Mouse (Mus musculus): Measurements from ENCODE around the gene Col5a1.
A peak's percentile ranks its signal among the peaks of the same experiment; 100 is the strongest.

The Col5a1 gene

DNA sequence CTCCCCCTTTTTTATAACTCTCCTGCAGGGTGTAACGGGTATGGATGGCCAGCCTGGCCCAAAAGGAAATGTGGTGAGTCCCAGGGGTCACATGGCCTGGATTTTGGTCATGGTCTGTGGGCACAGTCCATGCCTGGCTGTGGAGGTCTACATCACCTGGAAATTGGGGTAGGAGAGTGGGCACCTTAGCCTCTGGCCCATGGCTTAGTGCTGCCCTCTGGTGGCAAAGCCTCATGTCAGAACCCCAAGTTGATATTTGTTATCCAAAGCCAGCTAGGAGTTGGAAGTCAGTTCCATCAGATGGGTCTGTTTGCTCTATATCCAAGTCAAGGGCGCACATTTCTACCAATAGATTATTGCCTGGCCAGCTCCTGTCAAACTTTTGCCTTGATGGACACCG, 87.6 kb downstream of the Col5a1 start:
- DNase-seq (ENCODE audit: low spot score) = peak; percentile 55

DNA sequence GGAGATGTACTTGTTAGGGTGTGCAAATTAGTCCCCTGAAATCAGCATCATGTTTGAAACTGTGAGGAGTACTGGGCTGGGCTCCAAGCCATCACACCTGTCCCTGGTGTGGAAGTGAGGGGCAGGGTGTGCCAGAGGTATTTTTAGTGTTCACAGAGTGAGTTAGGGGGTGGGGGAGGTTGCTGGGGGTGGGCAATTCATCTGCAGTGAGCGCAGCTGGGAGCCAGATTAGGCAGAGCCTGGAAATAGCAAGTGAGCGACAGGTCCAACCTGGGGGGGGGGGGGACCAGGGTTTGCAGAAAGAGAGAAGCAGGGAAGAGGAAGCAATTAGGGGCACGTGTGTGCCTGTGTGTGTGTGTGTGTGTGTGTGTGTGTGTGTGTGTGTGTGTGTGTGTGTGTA, 89.6 kb downstream of the Col5a1 start:
- DNase-seq (ENCODE audit: low spot score) = no peak

DNA sequence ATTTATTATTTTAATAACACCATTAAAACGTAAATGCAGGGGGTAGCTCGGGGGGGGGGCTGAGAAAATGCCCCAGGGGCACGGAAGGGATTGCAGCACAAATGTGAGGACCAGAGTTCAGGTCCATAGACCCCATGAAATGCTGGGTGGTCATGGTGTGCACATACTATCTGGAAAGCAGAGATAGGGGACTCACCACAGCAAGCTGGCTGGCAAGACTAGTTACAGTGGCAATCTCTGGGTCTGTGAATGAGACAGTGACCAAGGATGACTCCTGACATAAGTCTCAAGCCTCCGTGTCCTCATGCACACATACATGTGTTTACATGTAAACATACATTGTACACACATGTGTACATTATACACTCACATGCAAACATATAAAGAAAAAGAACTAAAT, 90.3 kb downstream of the Col5a1 start:
- DNase-seq (ENCODE audit: low spot score) = no peak

DNA sequence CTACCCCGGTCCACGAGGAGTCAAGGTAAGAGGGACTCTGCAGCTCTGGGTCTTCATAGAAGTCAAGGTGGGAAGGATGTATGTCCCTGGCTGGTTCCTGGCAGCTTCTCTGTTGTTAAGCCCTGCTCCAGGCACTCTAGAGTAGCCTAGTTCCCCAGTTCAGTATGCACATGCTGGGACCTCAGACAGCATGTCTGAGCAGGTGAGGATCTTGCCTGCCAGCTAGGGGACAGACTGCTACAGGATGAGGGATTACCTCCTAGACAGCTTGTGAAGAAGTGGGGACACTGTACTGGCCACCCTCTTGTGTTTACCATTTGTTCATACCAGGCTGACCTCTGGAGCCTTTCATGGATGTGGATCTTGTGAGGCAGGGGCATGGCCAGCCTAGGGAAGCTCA, 94.8 kb downstream of the Col5a1 start:
- no peak for DNase-seq (ENCODE audit: low spot score)

DNA sequence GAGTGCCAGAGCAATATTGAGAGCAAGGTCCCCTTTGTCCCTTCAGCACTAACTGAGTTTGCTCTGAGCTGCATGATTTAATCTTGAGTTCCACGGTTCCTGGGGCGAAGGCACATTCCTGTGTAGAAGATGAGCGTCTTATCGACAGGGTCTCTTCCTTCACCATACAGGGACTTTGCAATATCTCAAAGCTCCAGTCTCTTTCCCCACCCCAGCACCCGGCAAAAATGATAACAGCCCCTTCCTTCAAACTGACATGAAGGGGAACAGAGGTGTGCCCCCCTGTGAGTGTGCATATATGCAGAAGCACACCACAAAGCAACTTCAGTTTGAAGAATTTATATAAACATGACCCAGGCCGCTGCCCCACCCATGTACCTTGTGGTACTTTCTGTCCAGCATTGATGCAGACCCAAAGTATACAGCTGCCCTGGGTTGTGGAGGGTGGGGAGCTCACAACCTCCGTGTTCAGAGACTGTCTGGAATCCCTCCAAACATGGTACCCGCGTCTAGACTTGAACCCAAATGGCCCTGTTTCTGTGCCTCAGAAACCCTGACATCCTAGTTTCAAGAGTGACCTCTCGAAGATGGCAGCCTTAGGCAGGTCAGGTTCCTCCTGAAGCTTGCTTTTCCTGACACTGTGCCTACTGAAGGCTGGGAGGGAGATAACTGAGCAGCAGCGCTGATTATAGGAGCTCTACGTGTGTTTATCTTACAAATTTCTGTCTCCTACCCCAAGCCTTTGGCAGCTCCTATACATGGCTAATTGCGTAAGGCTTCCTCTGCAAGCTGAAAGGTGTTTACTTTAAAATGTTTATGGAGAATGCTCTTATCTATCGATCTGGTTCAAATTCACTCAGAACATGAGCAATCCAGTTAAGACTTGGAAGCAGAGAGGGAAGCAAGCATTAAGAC, 95.7 kb downstream of the Col5a1 start:
- no peak for DNase-seq (ENCODE audit: low spot score)

DNA sequence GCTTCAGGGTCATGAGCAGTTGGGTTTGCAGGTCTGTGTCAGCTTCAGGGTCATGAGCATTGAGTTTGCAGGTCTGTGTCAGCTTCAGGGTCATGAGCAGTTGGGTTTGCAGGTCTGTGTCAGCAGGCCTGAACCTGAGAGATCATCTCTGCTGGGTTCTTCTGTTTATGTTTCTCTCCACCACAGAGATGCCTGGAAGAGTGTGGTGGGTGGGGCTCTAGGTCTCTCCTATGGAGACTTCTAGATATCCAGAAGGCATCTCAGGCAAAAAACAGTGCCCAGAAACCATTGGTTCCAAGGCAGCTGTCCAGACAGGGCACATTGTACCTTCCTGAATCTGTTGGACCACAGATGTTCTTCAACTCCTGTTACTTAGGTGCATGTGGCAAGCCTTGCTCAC, 96.9 kb downstream of the Col5a1 start:
- no peak for DNase-seq (ENCODE audit: low spot score)

DNA sequence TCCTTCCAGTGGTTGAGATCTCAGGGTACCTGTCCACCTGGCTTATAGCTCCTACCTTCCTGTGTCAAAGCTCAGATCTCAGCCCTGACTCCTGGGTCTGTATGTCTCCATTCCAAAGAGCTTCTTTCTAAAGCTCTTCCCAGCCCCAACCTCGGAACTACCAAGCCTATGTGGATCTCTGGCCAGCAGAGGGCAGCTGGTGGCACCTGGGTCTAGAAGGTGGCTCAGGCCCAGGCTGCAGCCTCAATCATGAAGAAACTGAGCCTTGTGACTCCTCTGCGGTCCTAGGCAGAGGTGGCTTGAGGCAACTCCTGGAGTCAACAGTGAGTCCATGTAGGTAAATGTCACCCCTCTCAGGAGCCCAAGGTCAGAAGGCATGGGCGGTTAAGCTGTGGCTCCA, 97.7 kb downstream of the Col5a1 start:
- DNase-seq (ENCODE audit: low spot score) = peak; percentile 31

DNA sequence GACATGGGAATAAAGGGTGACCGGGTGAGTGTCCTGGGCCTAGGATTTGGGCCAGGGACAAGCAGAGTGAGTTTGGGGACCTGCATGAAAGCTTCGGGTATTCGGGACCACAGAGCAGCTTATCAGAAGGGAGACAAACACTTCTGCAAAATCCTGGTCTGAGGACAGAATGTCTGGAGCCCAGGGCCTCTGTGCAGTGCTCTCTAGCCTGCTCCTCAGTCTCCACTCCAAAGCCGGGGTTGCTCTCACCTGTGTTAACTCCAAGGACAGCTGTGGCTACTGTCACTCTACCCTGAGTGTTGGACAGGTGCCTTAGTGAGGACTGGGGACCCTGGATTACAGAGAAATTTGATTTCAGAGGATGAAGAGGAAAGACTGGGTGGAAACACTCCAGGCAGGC, 100.5 kb downstream of the Col5a1 start:
- DNase-seq (ENCODE audit: low spot score) = no peak

DNA sequence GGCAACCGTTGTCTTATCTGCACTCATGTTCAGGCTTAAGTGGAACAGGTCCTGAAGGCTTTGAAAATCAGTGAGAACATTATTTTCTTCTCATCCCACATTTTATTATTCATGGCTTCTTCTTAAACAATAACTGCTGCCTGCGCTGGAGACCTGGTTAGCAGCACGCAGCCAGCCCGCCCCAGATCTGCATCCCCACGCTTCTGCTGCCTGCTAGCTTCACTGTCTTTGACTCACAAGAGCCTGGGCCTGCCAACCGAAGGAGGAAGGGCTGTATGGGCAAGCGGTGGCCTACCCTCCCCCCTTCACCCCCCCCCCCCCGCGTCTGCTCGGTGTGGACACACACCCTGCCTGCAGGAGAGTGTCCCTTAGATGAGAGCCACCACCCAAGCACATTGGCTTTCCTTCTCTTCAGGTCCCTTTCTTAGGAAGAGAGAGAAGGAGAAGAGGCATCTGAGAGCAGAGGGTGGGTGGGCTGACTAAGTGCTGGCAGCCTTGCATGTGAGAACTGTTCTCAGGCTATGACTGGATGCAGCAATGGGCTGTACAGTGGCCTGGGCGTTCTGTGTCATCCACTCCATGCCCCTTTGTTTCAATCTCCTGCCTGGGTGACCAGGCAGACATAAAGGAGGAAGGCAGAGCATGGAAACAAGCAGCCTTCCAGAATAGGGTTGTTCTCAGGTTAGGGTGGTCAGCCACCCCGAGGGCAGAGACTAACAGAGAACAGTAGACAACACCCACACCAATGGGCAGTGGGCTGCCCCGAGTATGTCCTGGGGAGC, 104.4 kb downstream of the Col5a1 start:
- DNase-seq (ENCODE audit: low spot score) = no peak

DNA sequence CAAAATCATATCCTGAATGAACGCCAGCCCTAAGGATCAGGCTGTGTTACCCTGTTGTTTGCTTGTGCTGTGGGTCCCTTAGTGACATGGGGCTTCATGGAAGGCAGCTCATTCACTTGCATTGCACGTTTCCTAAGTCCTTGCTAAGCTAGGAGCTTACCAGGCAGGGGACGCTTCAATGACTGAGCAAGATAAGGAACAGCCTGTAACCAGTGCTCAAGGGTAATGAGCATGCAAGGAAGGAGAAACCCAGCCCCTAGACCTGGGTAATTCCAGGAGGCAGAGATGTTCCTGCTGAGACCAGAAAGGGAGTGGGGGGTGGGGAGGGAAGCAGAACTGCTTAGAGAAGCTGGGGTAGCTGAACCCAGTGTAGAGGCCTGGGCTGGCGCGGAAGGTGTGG, 107.2 kb downstream of the Col5a1 start:
- DNase-seq (ENCODE audit: low spot score) = no peak

DNA sequence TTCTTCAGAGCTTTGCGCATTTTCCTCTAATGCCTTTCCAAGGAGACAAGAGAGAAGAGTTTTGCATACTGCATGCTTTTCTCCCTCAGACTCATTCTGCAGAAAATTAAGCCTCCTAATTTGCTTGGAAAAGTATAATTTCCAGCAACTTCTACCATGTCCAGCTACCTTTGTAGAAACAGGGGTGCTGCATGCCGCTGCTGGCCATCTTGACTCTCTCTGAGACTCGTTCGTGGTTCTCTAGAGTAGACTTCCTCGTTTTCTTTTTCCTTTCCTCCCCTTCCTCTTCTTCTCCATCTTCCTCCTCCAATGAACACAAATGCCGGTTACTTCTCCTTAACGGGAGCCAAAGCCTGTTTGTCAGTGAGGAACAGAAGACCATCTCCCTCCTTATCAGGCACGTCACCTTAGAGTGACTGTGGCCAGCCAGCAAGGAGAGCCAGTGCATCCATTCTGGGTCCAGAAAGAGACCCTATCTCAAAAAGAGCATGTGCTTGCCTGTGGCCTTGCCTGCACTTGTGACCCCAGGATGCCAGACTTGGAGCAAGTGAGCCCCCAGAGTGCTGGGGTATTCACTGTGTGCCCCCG, 113.9 kb downstream of the Col5a1 start:
- no peak for DNase-seq (ENCODE audit: low spot score)

DNA sequence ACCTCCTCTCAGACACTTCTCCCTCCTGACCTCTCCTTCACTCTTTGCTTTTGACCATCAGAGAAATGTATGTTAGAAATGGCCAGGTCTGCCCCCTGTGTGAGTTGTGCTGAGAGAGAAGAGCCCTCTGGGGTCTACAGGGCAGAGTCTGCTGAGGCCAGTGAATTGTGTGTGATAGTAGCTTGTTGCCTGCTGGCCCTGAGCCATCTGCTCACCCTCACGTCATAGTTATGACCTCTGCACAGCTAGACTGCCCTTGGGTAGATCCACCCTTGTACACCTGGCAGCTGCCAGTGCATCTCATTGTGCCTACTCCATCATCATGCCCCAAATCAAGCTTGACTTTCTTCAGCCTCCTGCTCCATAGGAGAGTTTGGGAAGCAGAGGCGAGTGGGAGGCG, 114.4 kb downstream of the Col5a1 start:
- DNase-seq (ENCODE audit: low spot score) = no peak

DNA sequence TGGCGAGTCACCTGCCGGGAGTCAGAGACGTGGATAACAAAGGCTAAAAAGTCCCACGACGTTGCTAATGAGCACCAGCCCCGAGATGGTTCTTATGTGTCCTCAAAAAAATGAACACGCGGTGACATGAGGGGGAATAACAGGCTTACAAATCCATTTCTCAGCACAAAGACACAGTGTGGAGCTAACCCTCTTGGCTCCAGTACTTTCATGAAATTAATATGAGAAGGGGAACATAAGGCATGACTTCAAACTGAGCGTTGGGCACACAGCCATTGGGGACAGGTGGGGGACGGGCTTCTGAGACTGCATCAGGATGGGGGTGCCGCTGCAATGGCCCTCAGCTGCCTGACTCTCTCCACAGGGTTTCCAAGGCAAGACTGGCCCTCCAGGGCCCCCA, 115.0 kb downstream of the Col5a1 start:
- no peak for DNase-seq (ENCODE audit: low spot score)

DNA sequence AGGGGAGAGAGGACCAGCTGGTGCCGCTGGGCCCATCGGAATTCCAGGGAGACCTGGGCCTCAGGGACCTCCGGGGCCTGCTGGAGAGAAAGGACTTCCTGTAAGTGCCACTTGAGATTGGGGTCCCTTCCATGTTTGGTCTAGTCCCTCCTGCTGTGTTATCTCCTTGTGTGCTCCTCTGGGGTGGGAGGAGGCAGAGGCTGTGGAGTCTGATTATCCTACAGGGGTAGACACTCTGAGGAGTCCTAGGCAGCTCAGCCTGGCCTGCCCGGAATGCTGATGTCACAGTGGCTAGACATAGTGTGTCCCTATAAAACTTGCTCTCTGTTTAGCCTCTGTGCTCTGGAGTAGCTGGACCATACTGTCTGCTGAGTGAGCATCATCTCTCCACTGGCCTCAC, 119.0 kb downstream of the Col5a1 start:
- no peak for DNase-seq (ENCODE audit: low spot score)

DNA sequence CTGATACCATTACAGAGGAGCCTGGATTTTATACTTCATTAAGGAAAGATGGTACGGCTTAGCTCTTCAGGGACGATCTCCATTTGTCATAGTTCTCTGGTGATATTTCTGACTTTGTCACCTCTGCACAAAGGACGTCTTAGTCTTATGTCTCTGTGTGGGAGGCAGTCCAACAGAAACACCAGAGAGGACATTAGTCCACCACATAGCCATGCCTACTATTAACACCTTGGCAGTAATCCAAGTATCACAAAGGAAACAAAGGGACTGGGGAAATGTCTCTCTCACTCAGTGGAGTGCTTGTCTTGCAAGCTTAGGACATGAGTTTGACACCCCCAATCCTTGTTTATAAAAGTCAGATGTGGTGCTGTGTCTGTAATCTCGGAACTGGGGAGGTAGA, 122.0 kb downstream of the Col5a1 start:
- no peak for DNase-seq (ENCODE audit: low spot score)

DNA sequence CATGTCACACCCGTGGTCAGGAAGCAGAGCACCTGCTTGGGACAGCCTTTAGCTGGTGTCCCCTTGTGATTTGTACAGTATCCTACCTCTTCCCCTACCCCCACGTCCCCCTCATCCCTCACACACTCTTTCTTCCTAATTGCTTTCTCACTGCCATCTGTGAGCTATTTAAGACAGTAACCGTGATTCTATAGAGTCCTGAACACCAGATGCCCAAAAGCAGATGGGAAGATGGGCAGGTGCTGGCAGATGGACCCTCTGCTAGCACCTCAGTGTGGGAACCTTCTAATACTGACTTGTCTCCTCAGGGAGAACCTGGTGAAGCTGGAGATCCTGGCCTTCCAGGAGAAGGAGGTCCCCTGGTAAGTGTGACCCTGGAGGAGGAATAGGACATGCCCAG, 126.1 kb downstream of the Col5a1 start:
- no peak for DNase-seq (ENCODE audit: low spot score)

DNA sequence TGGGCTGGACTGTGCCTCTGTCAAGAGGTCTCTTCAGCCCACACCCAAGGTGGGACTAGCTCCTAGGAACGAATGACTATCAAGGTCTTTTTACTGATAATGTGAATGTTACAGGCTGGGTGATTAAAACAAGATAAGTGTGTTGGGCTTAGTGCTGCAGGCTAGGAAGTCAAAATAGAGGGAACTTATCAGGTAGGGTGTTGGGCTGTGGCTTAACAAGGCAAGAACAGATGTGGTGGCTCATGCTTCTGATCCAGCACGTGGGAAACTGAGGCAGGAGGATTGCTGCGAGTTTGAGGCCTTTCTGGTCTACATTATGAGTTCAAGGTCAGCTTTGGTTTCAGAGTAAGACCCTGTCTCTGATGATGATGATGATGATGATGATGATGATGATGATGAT, 128.6 kb downstream of the Col5a1 start:
- no peak for DNase-seq (ENCODE audit: low spot score)

DNA sequence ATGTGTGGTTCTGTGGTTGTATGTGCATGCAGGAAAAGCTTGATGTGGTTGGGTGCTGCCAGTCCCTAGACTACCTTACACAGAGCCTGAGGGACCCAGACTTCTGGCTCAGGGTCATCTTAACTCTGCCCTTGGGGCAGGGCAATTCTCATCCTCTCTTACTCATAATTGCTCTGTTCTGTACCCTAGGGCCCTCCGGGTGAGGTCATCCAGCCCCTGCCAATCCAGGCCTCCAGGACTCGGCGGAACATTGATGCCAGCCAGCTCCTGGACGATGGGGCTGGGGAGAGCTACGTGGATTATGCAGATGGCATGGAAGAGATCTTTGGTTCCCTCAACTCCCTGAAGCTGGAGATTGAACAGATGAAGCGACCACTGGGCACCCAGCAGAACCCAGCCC, 138.2 kb downstream of the Col5a1 start:
- no peak for DNase-seq (ENCODE audit: low spot score)

DNA sequence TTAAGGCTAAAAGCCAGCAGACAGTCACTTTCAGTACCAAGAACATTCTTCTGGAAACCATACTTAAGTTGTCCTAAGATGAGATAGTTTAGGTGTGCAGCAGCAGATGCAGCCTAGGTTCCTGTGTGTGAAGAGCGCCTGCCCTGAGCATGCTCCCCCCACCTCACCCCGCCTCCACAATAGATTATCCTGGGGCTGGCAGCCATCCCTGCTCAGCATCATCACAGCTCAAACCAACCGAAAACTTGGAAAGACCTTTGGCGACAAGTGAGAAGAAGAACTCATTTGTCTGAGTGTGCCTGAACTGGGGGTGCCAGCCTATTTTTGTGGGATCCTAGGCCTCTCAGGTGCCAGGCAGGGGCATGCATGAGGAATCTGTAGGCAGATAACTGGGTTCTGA, 139.6 kb downstream of the Col5a1 start:
- DNase-seq (ENCODE audit: low spot score) = no peak

DNA sequence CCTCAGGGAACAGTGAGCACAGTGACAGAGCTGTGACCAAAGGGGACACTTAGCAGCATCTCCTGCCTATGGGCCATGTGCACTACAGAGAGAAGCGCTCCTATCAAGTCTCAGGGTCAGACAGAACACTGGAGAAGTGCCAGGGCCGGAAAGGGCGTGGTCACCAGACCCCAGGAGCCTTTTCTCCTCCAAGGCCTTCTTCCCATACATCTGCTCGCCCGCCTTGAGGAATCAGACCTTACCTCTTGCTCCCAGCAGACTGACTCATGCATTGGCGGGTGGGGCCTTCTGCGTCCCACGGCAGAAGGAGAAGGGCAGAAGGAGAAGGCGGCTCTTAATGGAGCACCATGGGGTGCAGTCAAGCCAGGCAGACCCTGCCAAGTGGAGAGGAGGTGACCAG, 145.6 kb downstream of the Col5a1 start:
- no peak for DNase-seq (ENCODE audit: low spot score)

DNA sequence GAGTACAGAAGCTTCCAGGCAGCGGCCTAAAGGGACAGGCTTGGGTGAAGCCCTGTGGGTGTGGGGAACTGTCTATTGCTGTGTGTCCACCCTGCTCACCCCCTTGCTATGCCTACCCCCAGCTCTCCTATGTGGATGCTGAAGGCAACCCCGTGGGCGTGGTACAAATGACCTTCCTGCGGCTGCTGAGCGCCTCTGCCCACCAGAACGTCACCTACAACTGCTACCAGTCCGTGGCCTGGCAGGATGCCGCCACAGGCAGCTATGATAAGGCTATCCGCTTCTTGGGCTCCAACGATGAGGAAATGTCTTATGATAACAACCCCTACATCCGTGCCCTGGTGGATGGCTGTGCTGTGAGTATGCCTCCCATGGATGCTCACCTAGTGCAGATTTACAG, 146.2 kb downstream of the Col5a1 start:
- DNase-seq (ENCODE audit: low spot score) = no peak

DNA sequence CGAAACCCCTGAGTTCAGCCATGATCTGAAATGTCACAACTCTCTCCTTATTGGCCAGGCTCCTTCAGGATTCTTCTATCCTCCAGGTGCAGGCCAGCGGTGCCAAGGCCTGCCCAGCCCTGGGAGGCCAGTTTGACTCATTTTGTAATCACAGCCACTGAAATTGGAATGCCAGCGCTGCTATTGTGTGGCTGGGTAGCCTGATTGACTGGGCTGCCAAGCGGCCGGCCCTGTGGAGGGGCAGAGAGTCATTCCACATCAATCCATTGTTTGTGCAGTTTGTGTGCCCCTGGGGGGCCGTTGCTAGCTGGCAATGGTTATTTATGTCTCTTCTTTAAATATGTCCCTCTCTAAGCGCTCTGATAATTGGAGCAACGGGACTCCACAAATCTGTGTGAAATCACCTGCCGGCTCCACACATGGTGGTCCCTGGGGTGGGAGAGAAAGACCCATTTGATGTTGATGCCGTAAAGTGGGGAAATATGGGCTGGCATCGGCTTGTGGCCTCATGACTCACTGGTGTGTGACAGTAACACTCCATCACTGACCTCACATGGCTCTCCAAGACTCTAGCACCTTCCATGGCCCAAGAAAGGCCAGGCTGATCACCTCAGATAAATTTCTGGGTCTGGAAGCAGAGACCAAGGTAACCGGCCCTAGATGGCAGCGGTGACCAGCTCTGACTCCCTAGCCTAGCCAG, 147.9 kb downstream of the Col5a1 start:
- DNase-seq (ENCODE audit: low spot score) = no peak

DNA sequence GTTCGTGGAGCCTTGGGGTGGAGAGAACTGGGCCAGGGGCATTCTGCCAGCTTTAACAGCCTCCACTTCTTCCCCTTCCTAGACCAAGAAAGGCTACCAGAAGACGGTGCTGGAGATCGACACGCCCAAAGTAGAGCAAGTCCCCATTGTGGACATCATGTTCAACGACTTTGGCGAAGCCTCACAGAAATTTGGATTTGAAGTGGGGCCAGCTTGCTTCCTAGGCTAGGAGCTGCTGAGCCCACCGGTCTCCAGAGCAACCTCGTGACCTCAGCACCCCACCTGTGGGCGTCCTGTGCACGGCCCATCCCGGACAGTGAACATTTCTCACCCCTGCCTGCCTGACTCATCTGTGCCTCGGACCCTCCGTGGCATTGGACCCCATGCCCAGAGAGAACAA, 150.6 kb downstream of the Col5a1 start:
- DNase-seq (ENCODE audit: low spot score) = no peak

Data from ovary, postnatal 14 days (tissue).